15 mouse cellular contexts compared by ENCODE assay signal in the genomic region with DNA sequence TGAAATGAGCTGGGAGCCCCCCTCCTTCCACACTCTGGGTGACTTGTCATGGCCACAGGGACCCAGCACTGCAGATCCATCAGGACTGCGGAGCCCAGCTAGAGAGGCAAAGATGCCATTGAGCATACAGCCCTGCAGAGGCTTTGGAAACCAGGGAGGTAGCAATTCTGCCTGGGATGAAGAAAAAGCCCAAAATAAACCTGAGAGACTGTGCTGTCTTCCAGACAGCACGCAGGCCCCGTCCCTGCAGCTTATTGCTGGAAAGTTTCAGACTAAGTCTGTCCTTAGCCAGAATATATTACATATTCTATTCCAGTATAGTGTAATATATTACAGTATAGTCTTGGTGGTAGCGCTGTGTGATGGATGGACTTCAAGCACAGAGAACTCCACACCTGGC.
"Had no signal": no experiment of that assay in that cellular context is flagged by ENCODE, and none has a peak within 500 bp of the region (broad histone marks: within the 10 kb centered on the region; RNA-seq: fewer than 3 reads in every experiment).

No protein-coding gene starts in this region.

- H3K4me1 ChIP-seq: limb, embryonic 13.5 days; liver, embryonic 15.5 days; midbrain, embryonic 10.5 days; midbrain, embryonic 15.5 days; neural tube, embryonic 12.5 days had no signal

- H3K9me3 ChIP-seq: limb, embryonic 13.5 days; liver, embryonic 15.5 days; midbrain, embryonic 10.5 days; midbrain, embryonic 15.5 days; neural tube, embryonic 12.5 days had no signal

- H3K27ac ChIP-seq: kidney, postnatal 0 days; limb, embryonic 13.5 days; liver, embryonic 15.5 days; midbrain, embryonic 10.5 days; midbrain, embryonic 15.5 days; neural tube, embryonic 12.5 days had no signal

- H3K4me2 ChIP-seq: limb, embryonic 13.5 days; liver, embryonic 11.5 days; liver, embryonic 15.5 days; midbrain, embryonic 15.5 days; neural tube, embryonic 12.5 days had no signal

- H3K36me3 ChIP-seq: liver, embryonic 15.5 days; midbrain, embryonic 15.5 days; neural tube, embryonic 12.5 days had no signal

- H3K4me3 ChIP-seq: limb, embryonic 13.5 days; liver, embryonic 15.5 days; midbrain, embryonic 10.5 days; midbrain, embryonic 15.5 days; neural tube, embryonic 12.5 days had no signal

- ATAC-seq: inflammation-experienced regulatory T-cells, adult 6 months; lung, postnatal 0 days; midbrain, embryonic 15.5 days had no signal

- H3K27me3 ChIP-seq: limb, embryonic 13.5 days; midbrain, embryonic 15.5 days; neural tube, embryonic 12.5 days had no signal

- DNase-seq: kidney, adult 9 months; kidney, postnatal 36 days; lung, adult 2 months; lung, postnatal 36 days; right cerebral cortex, postnatal 14 days; thymus, postnatal 36 days had no signal

- H3K9ac ChIP-seq: limb, embryonic 13.5 days; liver, embryonic 15.5 days; midbrain, embryonic 15.5 days; neural tube, embryonic 12.5 days had no signal
